Mouse (Mus musculus) hindbrain, postnatal 0 days (tissue): ENCODE measurements at regions not wholly inside any gene's neighbourhood (a gene's known extent, or its start where the extent isn't known, plus 50 kb on each side); places are given as distances from the start of the nearest gene placed in this dataset.

ENCODE experiments used
- ATAC-seq: fragments of 200-750 bp; cut with Nextera tagmentation; 2 replicates; pipeline ENCODE4 v1.8.0; 2017; ENCODE audit warnings: mild to moderate bottlenecking, moderate TSS enrichment, moderate library complexity
- DNase-seq: peaks from one replicate; pipeline ENCODE4 v3.0.0-alpha.2; 2015; ENCODE audit warnings: low spot score
- H3K27ac ChIP-seq: fragments of 300-500 bp; sonication (generic); 2 replicates; pipeline ENCODE4 v1.5.1; 2014; ENCODE audit warnings: mild to moderate bottlenecking
- H3K27me3 ChIP-seq: fragments of 300-500 bp; sonication (generic); 2 replicates; pipeline ENCODE4 v1.6.1; 2014; ENCODE audit warnings: low read length, mixed read lengths; ENCODE audit not compliant: insufficient read depth
- H3K36me3 ChIP-seq: fragments of 300-500 bp; sonication (generic); 2 replicates; pipeline ENCODE4 v1.6.1; 2014; ENCODE audit warnings: low read length, mixed read lengths; ENCODE audit not compliant: insufficient read depth
- H3K4me1 ChIP-seq: fragments of 300-500 bp; sonication (generic); 2 replicates; pipeline ENCODE4 v1.6.1; 2014; ENCODE audit warnings: antibody characterized with exemption, low read length, mixed read lengths; ENCODE audit not compliant: insufficient read depth
- H3K4me2 ChIP-seq: fragments of 300-500 bp; sonication (generic); 2 replicates; pipeline ENCODE4 v1.6.1; 2014; ENCODE audit warnings: low read depth, mild to moderate bottlenecking, low read length, moderate library complexity, mixed read lengths
- H3K4me3 ChIP-seq: fragments of 300-500 bp; sonication (generic); 2 replicates; pipeline ENCODE4 v1.5.1; 2014; ENCODE audit warnings: low read length
- H3K9ac ChIP-seq: fragments of 300-500 bp; sonication (generic); replicated peaks from 2 replicates; pipeline ENCODE4 v1.6.1; 2014; ENCODE audit warnings: mild to moderate bottlenecking, low read length, moderate library complexity, mixed read lengths
- H3K9me3 ChIP-seq: fragments of 300-500 bp; sonication (generic); 2 replicates; pipeline ENCODE4 v1.6.1; 2016; ENCODE audit warnings: low read length, mixed read lengths
- CTCF ChIP-seq: IDR thresholded peaks from 2 replicates; pipeline ENCODE4 v1.5.1; 2016; ENCODE audit warnings: antibody characterized with exemption, control low read depth, low read depth
- WGBS: fragments of 180-500 bp; shearing (Covaris S2); extraction: QIAGEN DNeasy Blood & Tissue Kit; methylation state at CpG from one replicate; pipeline ENCODE4 v1.1.7; 2014; 5-methylcytosine and 5-hydroxymethylcytosine counted together

DNA sequence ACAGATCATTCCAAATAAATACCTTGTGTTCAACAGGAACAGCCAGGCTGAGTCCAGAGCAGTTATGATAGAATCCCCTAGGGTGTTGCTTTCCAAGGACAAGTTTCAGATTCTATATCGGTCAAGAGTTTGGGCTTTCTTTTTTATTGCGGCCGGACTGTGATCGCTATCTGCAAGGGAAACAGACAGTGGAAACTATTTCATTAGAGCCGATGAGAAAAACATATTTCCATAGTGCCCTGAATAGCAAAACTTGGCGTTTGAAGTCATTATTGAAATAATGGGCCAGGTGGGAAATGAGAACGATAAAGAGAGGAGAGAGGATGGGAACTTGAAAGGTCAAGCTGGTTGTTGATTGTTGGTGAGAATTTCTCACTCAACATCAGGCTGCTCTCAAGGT, 282.4 kb upstream of the Gm12728 start:
- no peak overlapping the region for H3K4me3 ChIP-seq
- no peak overlapping the region for H3K4me2 ChIP-seq

DNA sequence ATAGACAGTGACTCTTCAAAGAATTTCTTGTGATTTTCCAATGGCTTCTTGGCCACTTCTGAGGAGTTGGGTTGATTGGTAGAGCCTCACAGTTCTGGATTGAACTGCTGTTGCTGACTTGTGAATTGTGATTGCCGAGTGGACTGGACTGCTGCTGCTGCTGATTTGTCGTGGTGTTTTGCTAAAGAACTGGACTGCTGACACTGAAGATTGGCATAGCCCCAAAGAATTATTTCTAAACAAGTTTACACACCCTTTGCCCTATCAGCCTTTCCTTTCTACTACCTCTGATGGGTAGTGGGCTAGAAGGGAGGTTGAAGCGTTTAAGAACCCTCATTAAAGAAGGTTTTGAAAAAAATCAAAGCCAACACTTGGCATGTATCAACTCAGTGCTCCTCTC, 280.6 kb upstream of the Gm12728 start:
- no peak overlapping the region for H3K27ac ChIP-seq
- 64% methylated on average over 3 of the region's 3 CpGs for WGBS
- no peak overlapping the region for H3K4me2 ChIP-seq
- no peak for DNase-seq
- no peak overlapping the region for H3K9ac ChIP-seq
- H3K9me3 ChIP-seq: no peaks in the 10 kb centered on the region
- no peaks in the 10 kb centered on the region for H3K4me1 ChIP-seq
- ATAC-seq: no peak
- TF ChIP-seq CTCF: no peak
- no peak overlapping the region for H3K4me3 ChIP-seq
- no peaks in the 10 kb centered on the region for H3K27me3 ChIP-seq
- H3K36me3 ChIP-seq: no peaks in the 10 kb centered on the region

More for the DNA sequence above, 282.4 kb upstream of the Gm12728 start:
- no peak for DNase-seq
- no peak overlapping the region for H3K27ac ChIP-seq
- 87% methylated on average over 7 of the region's 7 CpGs for WGBS
- H3K36me3 ChIP-seq: no peaks in the 10 kb centered on the region
- ATAC-seq: no peak
- TF ChIP-seq CTCF: no peak
- no peaks in the 10 kb centered on the region for H3K9me3 ChIP-seq
- no peak overlapping the region for H3K9ac ChIP-seq
- H3K27me3 ChIP-seq: no peaks in the 10 kb centered on the region
- H3K4me1 ChIP-seq: no peaks in the 10 kb centered on the region

DNA sequence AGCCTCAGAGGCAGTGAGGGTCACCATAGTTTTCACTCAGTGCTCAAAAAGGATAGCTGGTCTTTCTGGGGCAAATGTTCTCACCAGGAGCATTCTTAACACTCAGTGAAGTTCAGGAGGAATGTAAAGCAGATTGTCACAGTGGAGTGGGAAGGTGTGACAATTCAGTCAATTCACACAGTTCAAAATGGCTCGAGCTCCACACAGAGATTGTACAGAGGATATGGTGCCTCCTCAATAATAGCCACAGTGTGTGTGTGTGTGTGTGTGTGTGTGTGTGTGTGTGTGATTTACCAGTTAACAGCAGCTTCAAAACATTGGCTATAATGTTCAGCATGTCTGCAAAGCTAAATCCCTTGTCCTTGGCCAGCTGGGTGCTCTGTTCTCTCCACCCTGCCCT, 279.3 kb upstream of the Gm12728 start:
- WGBS: 86% methylated on average over 1 of the region's 1 CpGs
- H3K9ac ChIP-seq: no peak overlapping the region
- no peak overlapping the region for H3K4me2 ChIP-seq
- TF ChIP-seq CTCF: no peak
- H3K36me3 ChIP-seq: no peaks in the 10 kb centered on the region
- no peaks in the 10 kb centered on the region for H3K27me3 ChIP-seq
- H3K9me3 ChIP-seq: no peaks in the 10 kb centered on the region
- no peaks in the 10 kb centered on the region for H3K4me1 ChIP-seq
- ATAC-seq: no peak
- no peak overlapping the region for H3K27ac ChIP-seq
- H3K4me3 ChIP-seq: no peak overlapping the region
- DNase-seq: no peak

DNA sequence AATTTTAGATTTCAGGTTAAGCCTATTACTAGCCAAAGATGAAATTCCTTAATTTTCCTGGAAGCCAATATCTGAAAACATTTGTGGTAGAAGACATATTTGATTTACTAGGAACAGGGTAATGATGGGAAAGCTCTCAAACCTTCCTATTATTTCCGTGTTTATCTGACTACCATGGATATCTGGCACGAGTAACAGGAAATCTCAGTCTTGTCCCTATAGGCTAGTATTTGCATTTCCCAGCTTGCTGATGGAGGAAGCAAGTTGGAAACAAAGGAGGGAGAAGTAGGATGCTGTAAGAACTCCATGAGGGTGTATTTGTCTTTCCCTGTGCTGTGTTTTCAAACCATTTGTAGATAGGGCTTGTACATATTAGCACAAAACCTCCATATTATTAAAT, 264.5 kb upstream of the Gm12728 start:
- H3K4me3 ChIP-seq: no peak overlapping the region
- H3K4me2 ChIP-seq: no peak overlapping the region
- ATAC-seq: no peak
- H3K27ac ChIP-seq: no peak overlapping the region
- H3K4me1 ChIP-seq: no peaks in the 10 kb centered on the region
- no peaks in the 10 kb centered on the region for H3K27me3 ChIP-seq
- no peaks in the 10 kb centered on the region for H3K36me3 ChIP-seq
- H3K9ac ChIP-seq: no peak overlapping the region
- no peak for TF ChIP-seq CTCF
- 57% methylated on average over 2 of the region's 2 CpGs for WGBS
- no peaks in the 10 kb centered on the region for H3K9me3 ChIP-seq
- DNase-seq: no peak

DNA sequence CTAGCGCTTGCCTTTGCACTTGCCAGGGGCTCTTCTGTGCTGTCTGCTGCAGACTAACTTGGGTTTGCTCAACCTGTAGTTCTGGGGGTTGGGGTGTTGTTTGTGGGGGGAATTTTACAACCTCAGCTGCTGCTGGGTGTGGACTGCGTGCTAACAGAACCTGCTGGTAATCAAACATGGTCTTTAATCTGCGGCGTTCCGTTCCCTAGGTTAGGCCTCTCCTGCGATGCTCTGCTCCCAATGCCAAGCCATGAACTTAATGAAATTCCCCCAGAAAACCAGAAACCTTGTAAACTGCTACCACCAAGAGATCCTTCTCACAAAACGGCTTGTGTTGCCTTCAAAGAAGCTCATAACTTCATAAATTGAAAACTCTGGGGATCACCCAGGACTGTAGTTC, 262.9 kb upstream of the Gm12728 start:
- H3K27me3 ChIP-seq: no peaks in the 10 kb centered on the region
- H3K36me3 ChIP-seq: no peaks in the 10 kb centered on the region
- TF ChIP-seq CTCF: no peak
- no peak overlapping the region for H3K4me3 ChIP-seq
- no peak overlapping the region for H3K27ac ChIP-seq
- WGBS: 79% methylated on average over 7 of the region's 7 CpGs
- no peak overlapping the region for H3K4me2 ChIP-seq
- DNase-seq: no peak
- H3K4me1 ChIP-seq: no peaks in the 10 kb centered on the region
- H3K9me3 ChIP-seq: no peaks in the 10 kb centered on the region
- H3K9ac ChIP-seq: no peak overlapping the region
- ATAC-seq: no peak

DNA sequence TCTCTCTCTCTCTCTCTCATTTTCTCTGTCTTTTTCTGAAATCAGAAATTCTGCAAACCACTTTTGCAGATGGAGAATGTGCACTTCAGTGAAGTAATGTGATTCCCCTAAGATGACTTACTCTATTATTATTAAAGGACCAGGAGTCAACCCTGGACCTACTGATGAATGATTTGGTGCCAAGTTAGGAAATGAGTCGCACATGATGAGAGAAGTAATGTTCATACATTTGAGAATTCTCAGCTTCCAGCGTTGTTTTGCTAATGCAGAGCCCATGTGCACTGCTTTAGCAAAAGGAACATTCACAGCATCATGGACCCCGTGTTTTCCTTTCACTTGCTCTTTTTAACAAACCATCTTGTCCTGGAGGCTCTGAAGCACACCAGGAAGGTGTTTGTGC, 262.4 kb upstream of the Gm12728 start:
- Histone ChIP-seq H3K9me3 (no peaks in the 10 kb centered on the region), H3K9ac (no peak overlapping the region)
- ATAC-seq: no peak

DNA sequence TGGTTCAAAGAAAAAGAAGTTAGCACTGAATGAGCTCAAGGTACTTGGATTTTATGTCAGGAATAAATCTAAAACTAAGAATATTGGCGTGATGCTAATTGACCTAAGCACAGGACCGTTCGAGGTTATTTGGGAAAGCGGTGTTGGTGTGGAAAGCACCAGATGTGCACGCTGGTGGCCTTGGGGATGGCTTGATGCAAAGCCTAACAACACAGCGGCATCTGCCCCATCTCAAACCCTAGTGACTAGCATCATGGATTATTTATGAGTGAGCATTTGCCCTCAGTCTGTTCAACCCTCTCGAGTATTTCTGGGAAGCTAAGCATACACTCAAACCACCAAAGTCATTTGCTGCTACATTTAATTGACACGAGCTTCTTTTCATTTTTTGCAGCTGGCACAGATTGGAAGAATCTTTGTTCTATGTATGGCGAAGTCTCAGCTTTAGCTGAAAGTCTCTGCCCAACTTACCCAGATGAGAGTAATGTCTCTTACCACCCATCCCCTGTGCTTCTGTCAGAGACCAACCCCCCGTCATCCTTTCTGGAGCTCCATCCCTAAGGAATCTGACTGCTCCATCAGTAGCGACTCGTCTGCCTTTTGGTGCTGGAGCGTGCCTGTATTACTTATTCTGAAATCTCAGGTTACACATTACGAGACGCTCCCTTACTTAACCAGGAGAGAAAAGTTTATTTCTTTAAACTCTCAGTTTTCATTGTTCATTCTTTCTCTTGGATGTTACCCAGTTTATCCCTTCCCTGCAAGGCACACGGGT, 257.8 kb upstream of the Gm12728 start:
- Histone ChIP-seq H3K36me3 (no peaks in the 10 kb centered on the region), H3K4me1 (no peaks in the 10 kb centered on the region), H3K27ac (no peak overlapping the region), H3K4me3 (no peak overlapping the region), H3K9me3 (no peaks in the 10 kb centered on the region), H3K4me2 (no peak overlapping the region), H3K9ac (no peak overlapping the region), H3K27me3 (no peaks in the 10 kb centered on the region)
- DNase-seq (peak; percentile 28), ATAC-seq (no peak)
- TF ChIP-seq CTCF: no peak
- 52% methylated on average over 16 of the region's 16 CpGs for WGBS

More for the DNA sequence above, 262.4 kb upstream of the Gm12728 start:
- DNase-seq: no peak
- Histone ChIP-seq H3K27ac (no peak overlapping the region), H3K27me3 (no peaks in the 10 kb centered on the region), H3K36me3 (no peaks in the 10 kb centered on the region), H3K4me3 (no peak overlapping the region), H3K4me2 (no peak overlapping the region), H3K4me1 (no peaks in the 10 kb centered on the region)
- TF ChIP-seq CTCF: no peak
- WGBS: 80% methylated on average over 3 of the region's 3 CpGs
